Mouse (Mus musculus) MEL (cell line): ENCODE data around the gene Cyp2d10. TPM values are rescaled to one million over a fixed set of nuclear protein-coding genes. Genes with fewer than 3 reads are reported as not detected.

ENCODE experiments used
- DNase-seq: peaks from one replicate; pipeline ENCODE4 v3.0.0; 2011; ENCODE audit warnings: low read depth, low spot score
- H3K27ac ChIP-seq: 2 replicates; pipeline ENCODE4 v1.5.1; 2012; ENCODE audit warnings: low read depth, mild to moderate bottlenecking, control low read depth, low read length, moderate library complexity; ENCODE audit not compliant: control insufficient read depth
- H3K27me3 ChIP-seq, 2 experiments: fragments of 150-350 bp in 1 of 2; sonication (generic) in 1 of 2; 2 replicates each; pipeline ENCODE4 v1.6.1; 2012; ENCODE audit warnings: low read length in 2 of 2, mild to moderate bottlenecking in 2 of 2, improper control_type of control experiment in 1 of 2, moderate library complexity in 1 of 2; ENCODE audit not compliant: insufficient read depth in 2 of 2, control insufficient read depth in 1 of 2
- H3K36me3 ChIP-seq, 2 experiments: 2 replicates each; pipeline ENCODE4 v1.6.1; 2012 to 2014; ENCODE audit warnings: low read length in 2 of 2, improper control_type of control experiment in 1 of 2, inconsistent platforms in 1 of 2, mild to moderate bottlenecking in 1 of 2; ENCODE audit not compliant: insufficient read depth in 2 of 2, control insufficient read depth in 1 of 2
- H3K4me1 ChIP-seq, 2 experiments: fragments of 150-350 bp in 1 of 2; sonication (generic) in 1 of 2; 2 replicates each; pipeline ENCODE4 v1.6.1; 2012; ENCODE audit warnings: low read length in 2 of 2, improper control_type of control experiment in 1 of 2, mild to moderate bottlenecking in 1 of 2; ENCODE audit not compliant: insufficient read depth in 2 of 2, control insufficient read depth in 1 of 2
- H3K4me3 ChIP-seq, 2 experiments: fragments of 150-350 bp in 1 of 2; sonication (generic) in 1 of 2; 2 replicates each; pipeline ENCODE4 v1.5.1; 2012; ENCODE audit warnings: low read depth in 2 of 2, low read length in 2 of 2, mild to moderate bottlenecking in 2 of 2, moderate library complexity in 2 of 2, control low read depth in 1 of 2, improper control_type of control experiment in 1 of 2; ENCODE audit not compliant: control insufficient read depth in 1 of 2, insufficient read depth in 1 of 2
- H3K79me2 ChIP-seq: 2 replicates; pipeline ENCODE4 v1.6.1; 2012; ENCODE audit warnings: mild to moderate bottlenecking, low read length, moderate library complexity; ENCODE audit not compliant: control insufficient read depth, poor library complexity, insufficient read depth
- H3K9ac ChIP-seq: 2 replicates; pipeline ENCODE4 v1.6.1; 2012; ENCODE audit warnings: low read depth, mild to moderate bottlenecking, control low read depth, low read length, moderate library complexity; ENCODE audit not compliant: control insufficient read depth, poor library complexity, severe bottlenecking
- H3K9me3 ChIP-seq: fragments of 150-350 bp; sonication (generic); replicated peaks from 2 replicates; pipeline ENCODE4 v1.6.1; 2012; ENCODE audit warnings: mild to moderate bottlenecking, low read length, improper control_type of control experiment, moderate library complexity; ENCODE audit not compliant: insufficient read depth
- BHLHE40 ChIP-seq: IDR thresholded peaks from 2 replicates; pipeline ENCODE4 v1.6.1; 2012; ENCODE audit warnings: low read depth, mild to moderate bottlenecking, inconsistent platforms, low read length, improper control_type of control experiment, borderline replicate concordance
- CHD2 ChIP-seq: IDR thresholded peaks from 2 replicates; pipeline ENCODE4 v1.6.1; 2011; ENCODE audit warnings: low read length, improper control_type of control experiment
- CTCF ChIP-seq, 3 experiments: IDR thresholded peaks in 2 of 3; conservative IDR thresholded peaks in 1 of 3; 2 replicates each; pipeline ENCODE4 v1.5.1; 2011 to 2012; ENCODE audit warnings: low read length in 3 of 3, low read depth in 2 of 3, mild to moderate bottlenecking in 2 of 3, improper control_type of control experiment in 1 of 3, inconsistent platforms in 1 of 3, mixed read lengths in 1 of 3, moderate library complexity in 1 of 3; ENCODE audit not compliant: control insufficient read depth in 1 of 3, insufficient read depth in 1 of 3, poor library complexity in 1 of 3, severe bottlenecking in 1 of 3
- ELF1 ChIP-seq: IDR thresholded peaks from 2 replicates; pipeline ENCODE4 v1.6.1; 2014; ENCODE audit warnings: low read depth, mild to moderate bottlenecking, inconsistent platforms, low read length, improper control_type of control experiment, moderate library complexity
- HCFC1 ChIP-seq: IDR thresholded peaks from 2 replicates; pipeline ENCODE4 v1.6.1; 2012; ENCODE audit warnings: low read depth, mild to moderate bottlenecking, inconsistent platforms, low read length, improper control_type of control experiment, moderate library complexity
- JUND ChIP-seq: IDR thresholded peaks from 2 replicates; pipeline ENCODE4 v1.6.1; 2011; ENCODE audit warnings: low read depth, mild to moderate bottlenecking, improper control_type of control experiment, low read length
- MAFK ChIP-seq: IDR thresholded peaks from 2 replicates; pipeline ENCODE4 v1.6.1; 2011; ENCODE audit warnings: low read depth, mild to moderate bottlenecking, low read length, improper control_type of control experiment, borderline replicate concordance
- MAZ ChIP-seq: IDR thresholded peaks from 2 replicates; pipeline ENCODE4 v1.6.1; 2012; ENCODE audit warnings: low read depth, mild to moderate bottlenecking, inconsistent platforms, low read length, improper control_type of control experiment
- MEF2A ChIP-seq: IDR thresholded peaks from 2 replicates; pipeline ENCODE4 v1.6.1; 2014; ENCODE audit warnings: low read depth, mild to moderate bottlenecking, inconsistent platforms, low read length, improper control_type of control experiment; ENCODE audit not compliant: poor library complexity, insufficient replicate concordance, severe bottlenecking; ENCODE audit errors: extremely low read depth
- NELFE ChIP-seq: IDR thresholded peaks from 2 replicates; pipeline ENCODE4 v1.6.1; 2011; ENCODE audit warnings: low read depth, low read length, improper control_type of control experiment
- POLR2AphosphoS2 ChIP-seq: IDR thresholded peaks from 2 replicates; pipeline ENCODE4 v1.6.1; 2011; ENCODE audit warnings: low read length, improper control_type of control experiment
- SMC3 ChIP-seq: IDR thresholded peaks from 2 replicates; pipeline ENCODE4 v1.6.1; 2011; ENCODE audit warnings: low read depth, low read length, improper control_type of control experiment
- USF2 ChIP-seq, 2 experiments: IDR thresholded peaks; 2 replicates each; pipeline ENCODE4 v1.6.1; 2011 to 2012; ENCODE audit warnings: improper control_type of control experiment in 2 of 2, low read length in 2 of 2, borderline replicate concordance in 1 of 2, inconsistent platforms in 1 of 2, low read depth in 1 of 2, mild to moderate bottlenecking in 1 of 2; ENCODE audit not compliant: insufficient read depth in 1 of 2
- ZNF384 ChIP-seq: IDR thresholded peaks from 2 replicates; pipeline ENCODE4 v1.6.1; 2012; ENCODE audit warnings: low read depth, mild to moderate bottlenecking, inconsistent platforms, low read length, improper control_type of control experiment
- polyA plus RNA-seq, 2 experiments: library from polyadenylated mRNA; stranded (reverse) in 1 of 2; unstranded in 1 of 2; fragments of >175 nt in 1 of 2; fragments of >200 nt in 1 of 2; gene quantifications; 2 replicates each; pipeline versions ENCODE4 v1.2.1 to v1.2.4; 2012; ENCODE audit warnings: low replicate concordance in 2 of 2, low read depth in 1 of 2; ENCODE audit not compliant: insufficient read length in 2 of 2, insufficient read depth in 1 of 2, missing spikeins in 1 of 2
- total RNA-seq: library from RNA; depleted of rRNA; stranded (reverse); fragments of 300-350 nt; gene quantifications from 2 replicates; pipeline ENCODE4 v1.2.3, GENCODE M21; 2012

The Cyp2d10 gene
- total and polyA plus RNA-seq, 3 experiments = not detected

DNA sequence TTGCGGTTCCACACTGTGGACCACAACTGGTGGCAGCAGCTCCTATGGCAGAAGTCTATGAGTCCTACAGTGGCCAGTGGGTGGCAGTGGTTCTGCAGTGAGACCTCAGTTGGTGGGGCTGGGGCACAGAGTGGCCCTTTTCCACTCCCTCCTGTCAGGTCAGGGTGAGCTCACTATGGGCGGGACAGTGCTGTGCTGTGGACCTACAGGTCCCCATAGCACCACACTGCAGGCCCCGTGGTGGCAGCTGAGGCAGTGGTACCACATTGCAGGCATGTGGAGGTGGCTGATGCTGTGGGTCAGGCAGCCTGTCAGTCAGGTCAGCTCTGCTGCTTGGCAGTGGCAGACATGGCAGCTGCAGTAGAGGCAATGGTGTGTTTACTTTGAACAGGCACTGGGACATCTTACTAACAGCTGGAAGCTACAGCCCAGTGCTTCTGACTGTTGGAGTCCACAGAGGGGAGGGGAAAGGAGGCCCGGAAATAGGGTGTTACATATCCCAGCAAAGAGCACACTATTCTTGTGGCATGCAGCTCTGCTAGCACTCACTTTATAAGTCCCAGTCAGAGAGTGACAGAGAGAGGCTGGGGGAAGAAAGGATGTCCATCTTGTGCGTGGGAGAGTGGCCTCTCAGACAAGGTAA lies 31.1 kb upstream of the Cyp2d10 start:
- Histone ChIP-seq H3K9ac (no peak overlapping the region), H3K27ac (no peak overlapping the region), H3K27me3 (no peaks in the 10 kb centered on the region), H3K4me3 (no peak overlapping the region), H3K36me3 (no peaks in the 10 kb centered on the region), H3K9me3 (no peaks in the 10 kb centered on the region), H3K79me2 (no peaks in the 10 kb centered on the region), H3K4me1 (no peaks in the 10 kb centered on the region)
- TF ChIP-seq HCFC1 = no peak
- no peak for TF ChIP-seq NELFE
- TF ChIP-seq USF2 (IDR thresholded peaks at IDR 0.05; ENCODE audit: borderline replicate concordance in 1 of 2, insufficient read depth in 1 of 2, low read depth in 1 of 2, low read length in 2 of 2) = no peak
- TF ChIP-seq SMC3 = 0 out of 2 replicates have a peak, but pooled peaks have one; percentile 8
- peak in 2 of 3 experiments; percentile 9 to 12; a peak in 2 of 6 replicates for TF ChIP-seq CTCF (IDR thresholded peaks at IDR 0.05 in 2 of 3, conservative IDR thresholded peaks at IDR 0.05 in 1 of 3; ENCODE audit: control insufficient read depth in 1 of 3, insufficient read depth in 1 of 3, low read depth in 2 of 3, low read length in 3 of 3, poor library complexity in 1 of 3, severe bottlenecking in 1 of 3)
- TF ChIP-seq CHD2 = no peak
- TF ChIP-seq MEF2A = no peak
- TF ChIP-seq MAFK = no peak
- no peak for DNase-seq

GRCm38 (mm10) chr15:82435606-82436005 lies 28.6 kb upstream of the Cyp2d10 start:
- Histone ChIP-seq H3K4me1 (no peaks in the 10 kb centered on the region), H3K79me2 (no peaks in the 10 kb centered on the region), H3K36me3 (no peaks in the 10 kb centered on the region), H3K9ac (no peak overlapping the region), H3K27ac (no peak overlapping the region), H3K27me3 (peaks cover 0 to 3% of the 10 kb centered on the region in 2 experiments; a peak in 1 of 4 replicates), H3K4me3 (no peak overlapping the region), H3K9me3 (no peaks in the 10 kb centered on the region)
- no peak for DNase-seq
- TF ChIP-seq ELF1 (no peak), BHLHE40 (no peak), NELFE (no peak), POLR2AphosphoS2 (no peak), ZNF384 (no peak), MAZ (no peak), JUND (no peak)
